Mouse (Mus musculus): ENCODE data around the gene Arid3b. TPM values are rescaled to one million over a fixed set of nuclear protein-coding genes. Genes with fewer than 3 reads are reported as not detected.

Arid3b gene
- polyA plus RNA-seq, 1 experiment = 52.9 TPM

DNA sequence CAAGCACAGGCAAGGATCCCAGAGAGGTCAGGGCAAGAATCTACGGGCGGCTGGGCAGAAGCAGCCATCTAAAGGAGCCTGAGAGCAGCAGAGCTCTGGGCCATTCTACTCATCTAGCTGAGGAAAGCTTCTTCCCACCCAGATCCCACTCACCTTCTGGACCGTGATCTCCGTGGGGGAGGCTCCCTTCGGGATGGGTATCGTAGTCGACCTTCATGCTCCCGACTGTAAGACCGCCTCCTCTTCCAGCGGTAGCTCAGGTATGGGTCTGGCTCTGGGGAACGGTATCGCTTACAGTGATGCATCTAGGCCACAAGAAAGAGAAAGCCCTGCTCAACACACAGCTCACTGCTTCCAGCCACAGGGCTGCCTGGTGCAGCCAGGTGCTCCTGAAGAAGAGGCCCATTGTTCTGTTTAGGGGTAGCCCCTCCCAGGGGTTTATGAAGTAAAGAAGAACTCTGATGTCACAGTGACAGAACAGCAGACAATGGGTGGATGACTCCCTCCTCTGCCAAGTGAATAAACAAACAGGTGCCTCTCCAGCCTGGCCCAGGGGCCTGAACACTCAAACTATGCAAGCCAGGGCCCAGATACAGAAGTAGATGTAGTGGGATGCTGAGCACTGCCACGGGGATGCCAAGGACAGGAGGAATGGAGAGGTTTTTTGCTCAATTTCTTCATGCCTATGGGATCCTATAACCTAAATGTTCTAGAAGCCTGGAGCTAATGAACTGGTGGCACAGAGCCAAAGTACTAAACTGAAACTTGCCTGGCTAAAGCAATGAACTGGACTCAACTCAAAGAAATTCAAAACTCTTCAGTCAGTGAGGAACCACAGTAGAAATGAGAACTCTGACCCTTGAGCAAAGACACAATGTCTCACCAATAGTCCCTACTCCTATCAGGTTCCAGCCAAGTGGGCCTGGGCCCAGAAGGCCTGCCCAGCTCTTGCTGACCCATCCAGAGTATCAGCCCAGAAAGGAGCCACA is 74.7 kb downstream of the Arid3b start:
- Histone ChIP-seq H3K4me3 (replicated peaks; ENCODE audit: control insufficient read depth, low read depth, low read length) (peak overlapping the region; percentile 48), H3K27ac (ENCODE audit: control insufficient read depth, insufficient read depth, low read depth, low read length, poor library complexity) (peak overlapping the region; percentile 43), H3K4me1 (ENCODE audit: control insufficient read depth, insufficient read depth, low read length) (peaks cover 8% of the 10 kb centered on the region; the same call in 1 of the 2 replicates)
- TF ChIP-seq POLR2A (IDR thresholded peaks at IDR 0.05; ENCODE audit: borderline replicate concordance, control insufficient read depth, low read depth, low read length) = no peak
- TF ChIP-seq CTCF (IDR thresholded peaks at IDR 0.05; ENCODE audit: control insufficient read depth, insufficient read depth, low read length) = no peak
- WGBS = 92% methylated on average over 13 of the region's 13 CpGs

DNA sequence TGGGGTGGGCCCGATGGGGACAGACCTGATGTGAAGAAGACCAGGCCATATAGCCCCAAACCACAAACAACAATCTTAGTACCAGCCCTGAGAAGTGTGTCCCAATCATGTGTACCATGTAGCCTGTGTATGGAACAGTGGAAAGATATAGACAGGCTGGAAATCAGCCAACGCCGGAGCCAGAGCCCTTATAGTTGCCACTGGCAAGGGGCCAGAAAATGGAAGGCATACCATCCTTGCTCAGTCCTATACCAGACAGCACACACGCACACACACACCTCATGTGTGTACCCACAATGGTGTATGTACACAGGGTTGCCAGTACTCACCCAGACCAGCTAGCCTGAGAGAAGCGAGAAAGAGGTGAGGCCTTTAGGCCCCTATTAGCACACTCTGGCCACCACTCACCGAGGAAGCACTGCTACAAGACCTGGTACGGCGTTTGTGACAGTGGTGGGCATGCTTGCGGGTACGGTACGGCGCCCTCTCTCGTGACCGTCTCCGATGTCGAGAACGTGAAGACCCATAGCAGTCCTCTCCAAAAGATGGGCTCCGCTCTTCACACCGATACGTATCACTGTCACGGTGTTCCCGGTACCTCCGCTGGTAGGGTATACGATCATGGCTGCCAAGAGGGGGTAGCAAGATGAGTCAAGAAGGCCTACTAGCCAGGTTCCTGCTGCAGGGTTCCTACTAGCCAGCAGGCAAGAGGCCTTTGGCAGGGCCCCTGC is 76.0 kb downstream of the Arid3b start:
- WGBS = 95% methylated on average over 24 of the region's 24 CpGs
- Histone ChIP-seq H3K27ac (ENCODE audit: control insufficient read depth, insufficient read depth, low read depth, low read length, poor library complexity) (no peak overlapping the region), H3K4me3 (replicated peaks; ENCODE audit: control insufficient read depth, low read depth, low read length) (no peak overlapping the region), H3K4me1 (ENCODE audit: control insufficient read depth, insufficient read depth, low read length) (peaks cover 5% of the 10 kb centered on the region; the same call in 1 of the 2 replicates)
- no peak for TF ChIP-seq CTCF (IDR thresholded peaks at IDR 0.05; ENCODE audit: control insufficient read depth, insufficient read depth, low read length)
- TF ChIP-seq POLR2A (IDR thresholded peaks at IDR 0.05; ENCODE audit: borderline replicate concordance, control insufficient read depth, low read depth, low read length) = no peak

GRCm38 (mm10) chr9:57759289-57759688 is 77.3 kb downstream of the Arid3b start:
- Histone ChIP-seq H3K4me3 (replicated peaks; ENCODE audit: control insufficient read depth, low read depth, low read length) (no peak overlapping the region), H3K27ac (ENCODE audit: control insufficient read depth, insufficient read depth, low read depth, low read length, poor library complexity) (0 out of 2 replicates have a peak overlapping the region, but pooled peaks have one; percentile 5), H3K4me1 (ENCODE audit: control insufficient read depth, insufficient read depth, low read length) (peaks cover 5% of the 10 kb centered on the region; the same call in 1 of the 2 replicates)
- 7% methylated on average over 6 of the region's 6 CpGs for WGBS
- TF ChIP-seq CTCF (IDR thresholded peaks at IDR 0.05; ENCODE audit: control insufficient read depth, insufficient read depth, low read length) (peak; percentile 99), POLR2A (IDR thresholded peaks at IDR 0.05; ENCODE audit: borderline replicate concordance, control insufficient read depth, low read depth, low read length) (no peak)

- 94% methylated on average over 22 of the region's 22 CpGs for WGBS
- TF ChIP-seq POLR2A (IDR thresholded peaks at IDR 0.05; ENCODE audit: borderline replicate concordance, control insufficient read depth, low read depth, low read length) (no peak), CTCF (IDR thresholded peaks at IDR 0.05; ENCODE audit: control insufficient read depth, insufficient read depth, low read length) (no peak)
- Histone ChIP-seq H3K4me1 (ENCODE audit: control insufficient read depth, insufficient read depth, low read length) (peaks cover 5% of the 10 kb centered on the region; the same call in 1 of the 2 replicates), H3K27ac (ENCODE audit: control insufficient read depth, insufficient read depth, low read depth, low read length, poor library complexity) (no peak overlapping the region), H3K4me3 (replicated peaks; ENCODE audit: control insufficient read depth, low read depth, low read length) (no peak overlapping the region)
Measured at GRCm38 (mm10) chr9:57758528-57758927, 78.1 kb downstream of the Arid3b start.

DNA sequence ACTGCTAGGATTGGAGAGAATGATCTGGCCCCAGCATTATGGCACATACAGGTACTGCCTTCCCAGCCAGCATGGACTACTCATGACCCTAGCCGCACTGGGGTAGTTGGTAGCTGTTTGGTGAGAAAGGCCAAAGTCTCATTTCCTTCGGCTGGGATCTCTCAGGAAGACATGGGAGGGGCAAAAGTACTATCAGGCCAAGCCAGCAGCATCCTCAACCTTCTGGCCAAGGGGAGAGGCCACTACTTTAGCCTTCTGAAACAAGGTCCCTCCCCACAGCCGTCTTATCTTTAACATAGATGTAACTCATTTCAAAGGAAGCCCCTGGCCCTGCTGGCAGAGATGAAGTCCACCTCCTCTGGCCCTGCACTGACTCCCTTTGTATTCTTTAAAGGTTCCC is 79.0 kb downstream of the Arid3b start:
- Histone ChIP-seq H3K4me3 (replicated peaks; ENCODE audit: control insufficient read depth, low read depth, low read length) (no peak overlapping the region), H3K27ac (ENCODE audit: control insufficient read depth, insufficient read depth, low read depth, low read length, poor library complexity) (no peak overlapping the region), H3K4me1 (ENCODE audit: control insufficient read depth, insufficient read depth, low read length) (peaks cover 3% of the 10 kb centered on the region; the same call in 1 of the 2 replicates)
- no peak for TF ChIP-seq POLR2A (IDR thresholded peaks at IDR 0.05; ENCODE audit: borderline replicate concordance, control insufficient read depth, low read depth, low read length)
- no peak for TF ChIP-seq CTCF (IDR thresholded peaks at IDR 0.05; ENCODE audit: control insufficient read depth, insufficient read depth, low read length)
- WGBS = 59% methylated on average over 3 of the region's 3 CpGs

DNA sequence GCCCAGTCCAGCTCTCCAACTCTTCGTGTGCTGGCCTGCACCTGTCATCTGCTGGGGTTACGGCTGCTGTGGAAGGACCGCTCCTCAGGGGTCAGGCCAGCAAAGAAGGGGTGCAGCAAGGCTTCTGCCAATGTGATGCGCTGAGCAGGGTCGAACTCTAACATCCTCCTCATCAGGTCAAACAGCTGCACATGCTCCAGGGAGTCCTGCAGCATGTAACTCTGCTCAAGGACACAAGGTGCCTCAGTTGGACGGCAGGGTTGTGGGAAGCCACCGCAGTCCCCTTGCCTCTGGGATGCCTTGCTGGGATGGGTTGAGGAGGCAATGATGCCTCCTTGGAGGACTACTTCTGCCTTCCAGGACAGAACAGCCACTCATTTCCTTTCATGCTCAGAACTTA is 85.7 kb downstream of the Arid3b start:
- TF ChIP-seq POLR2A (IDR thresholded peaks at IDR 0.05; ENCODE audit: borderline replicate concordance, control insufficient read depth, low read depth, low read length) (no peak), CTCF (IDR thresholded peaks at IDR 0.05; ENCODE audit: control insufficient read depth, insufficient read depth, low read length) (no peak)
- WGBS = 93% methylated on average over 7 of the region's 7 CpGs
- Histone ChIP-seq H3K27ac (ENCODE audit: control insufficient read depth, insufficient read depth, low read depth, low read length, poor library complexity) (no peak overlapping the region), H3K4me3 (replicated peaks; ENCODE audit: control insufficient read depth, low read depth, low read length) (no peak overlapping the region), H3K4me1 (ENCODE audit: control insufficient read depth, insufficient read depth, low read length) (no peaks in the 10 kb centered on the region)

DNA sequence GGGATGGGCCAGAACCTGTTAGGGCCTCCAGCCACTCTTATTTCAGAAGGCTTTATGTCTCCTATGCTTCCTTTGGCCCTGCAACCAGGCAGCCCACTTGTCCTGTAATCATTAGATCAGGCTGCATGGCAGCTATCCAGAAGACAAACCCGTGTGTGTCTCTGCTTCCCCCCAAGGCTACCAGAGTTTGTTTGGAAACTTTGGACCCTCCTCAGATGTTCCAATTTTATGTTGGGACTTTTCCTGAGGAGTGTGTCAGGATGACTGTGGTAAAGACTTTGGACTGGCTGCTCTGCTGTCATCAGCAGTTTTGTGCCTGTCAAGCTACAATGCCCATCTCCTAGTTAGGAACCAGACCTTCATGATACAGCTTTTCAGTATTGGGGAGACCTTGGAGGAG is 87.8 kb downstream of the Arid3b start:
- 54% methylated on average over 1 of the region's 1 CpGs for WGBS
- no peak for TF ChIP-seq POLR2A (IDR thresholded peaks at IDR 0.05; ENCODE audit: borderline replicate concordance, control insufficient read depth, low read depth, low read length)
- TF ChIP-seq CTCF (IDR thresholded peaks at IDR 0.05; ENCODE audit: control insufficient read depth, insufficient read depth, low read length) = no peak
- Histone ChIP-seq H3K4me3 (replicated peaks; ENCODE audit: control insufficient read depth, low read depth, low read length) (no peak overlapping the region), H3K27ac (ENCODE audit: control insufficient read depth, insufficient read depth, low read depth, low read length, poor library complexity) (no peak overlapping the region), H3K4me1 (ENCODE audit: control insufficient read depth, insufficient read depth, low read length) (no peaks in the 10 kb centered on the region)

DNA sequence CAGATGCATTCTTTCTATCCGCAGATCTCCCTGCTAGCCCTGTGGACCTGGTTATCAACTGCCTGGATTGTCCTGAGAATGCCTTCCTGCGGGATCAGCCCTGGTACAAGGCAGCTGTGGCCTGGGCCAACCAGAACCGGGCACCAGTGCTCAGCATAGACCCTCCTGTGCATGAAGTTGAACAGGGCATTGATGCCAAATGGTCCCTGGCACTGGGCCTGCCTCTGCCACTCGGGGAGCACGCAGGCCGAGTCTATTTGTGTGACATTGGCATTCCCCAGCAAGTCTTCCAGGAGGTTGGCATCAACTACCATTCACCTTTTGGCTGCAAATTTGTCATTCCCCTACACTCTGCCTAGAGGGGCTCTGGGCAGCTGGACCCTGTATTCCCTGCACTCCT is 88.5 kb downstream of the Arid3b start:
- no peak overlapping the region for H3K27ac ChIP-seq (ENCODE audit: control insufficient read depth, insufficient read depth, low read depth, low read length, poor library complexity)
- no peak overlapping the region for H3K4me3 ChIP-seq (replicated peaks; ENCODE audit: control insufficient read depth, low read depth, low read length)
- H3K4me1 ChIP-seq (ENCODE audit: control insufficient read depth, insufficient read depth, low read length) = no peaks in the 10 kb centered on the region
- TF ChIP-seq CTCF (IDR thresholded peaks at IDR 0.05; ENCODE audit: control insufficient read depth, insufficient read depth, low read length) (no peak), POLR2A (IDR thresholded peaks at IDR 0.05; ENCODE audit: borderline replicate concordance, control insufficient read depth, low read depth, low read length) (no peak)
- WGBS = 92% methylated on average over 6 of the region's 6 CpGs
